Mouse (Mus musculus) cortical plate, adult 2 months (tissue): Measurements from ENCODE around the gene Flrt1. TPM values are rescaled to one million over a fixed set of nuclear protein-coding genes. Genes with fewer than 3 reads are reported as not detected.

Source experiments
- H3K27ac ChIP-seq: fragments of 200-500 bp; 2 replicates; pipeline ENCODE4 v1.5.1; 2012; ENCODE audit warnings: low read length, control low read depth, inconsistent platforms; ENCODE audit not compliant: insufficient read depth
- H3K4me1 ChIP-seq: fragments of 200-500 bp; 2 replicates; pipeline ENCODE4 v1.6.1; 2011; ENCODE audit warnings: low read length; ENCODE audit not compliant: control insufficient read depth, insufficient read depth
- H3K4me3 ChIP-seq: fragments of 200-500 bp; 2 replicates; pipeline ENCODE4 v1.5.1; 2011; ENCODE audit warnings: mild to moderate bottlenecking, low read length, control low read depth; ENCODE audit not compliant: insufficient read depth
- CTCF ChIP-seq: fragments of 200-500 bp; IDR thresholded peaks from 2 replicates; pipeline ENCODE4 v1.5.1; 2011; ENCODE audit warnings: mild to moderate bottlenecking, control low read depth, low read length; ENCODE audit not compliant: insufficient read depth; ENCODE audit errors: extremely low read depth
- POLR2A ChIP-seq: fragments of 200-500 bp; IDR thresholded peaks from 2 replicates; pipeline ENCODE4 v1.6.1; 2011; ENCODE audit warnings: mild to moderate bottlenecking, low read length, control low read depth; ENCODE audit not compliant: insufficient read depth; ENCODE audit errors: extremely low read depth
- polyA plus RNA-seq: library from polyadenylated mRNA; depleted of rRNA; stranded (reverse); fragments of >200 nt; gene quantifications from 2 replicates; pipeline ENCODE4 v1.2.3, GENCODE M21; 2012; rRNA removed

The Flrt1 gene
- 8.2 and 9.2 TPM in 2 replicates for polyA plus RNA-seq

GRCm38 (mm10) chr19:7105544-7105943 lies at the start of gene Flrt1:
Gene Flrt1, minus strand, starts transcription at chr19:7105729.
- H3K4me3 ChIP-seq, result no peak within 1 kb of the TSS
- TF ChIP-seq CTCF, result no peak
- no peak for TF ChIP-seq POLR2A
- H3K27ac ChIP-seq, result no peak within 1 kb of the TSS
- peaks cover 3% of the 10 kb centered on the region; the same call in 1 of the 2 replicates for H3K4me1 ChIP-seq

DNA sequence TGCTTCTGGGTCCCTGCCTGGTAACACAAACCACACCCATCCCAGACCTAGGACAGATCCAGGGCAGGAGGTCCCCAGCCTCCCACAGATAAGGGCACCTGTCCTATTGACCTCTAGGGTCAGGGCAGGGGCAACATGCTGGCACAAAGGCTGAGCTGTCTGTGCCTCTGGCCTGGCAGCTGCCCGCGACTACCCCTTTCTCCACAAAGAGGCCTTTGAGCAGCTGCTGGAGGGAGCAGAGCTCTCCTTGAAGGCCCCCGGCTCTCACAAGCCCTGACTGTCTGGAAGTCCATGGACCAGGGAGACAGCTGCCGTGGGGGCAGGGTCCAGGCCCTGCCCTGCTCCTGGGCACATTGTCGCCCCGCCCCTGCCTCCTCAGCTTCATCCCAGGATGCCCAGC lies 49.7 kb upstream of the Flrt1 start:
- Histone ChIP-seq H3K4me3 (no peak overlapping the region), H3K4me1 (peaks cover 15% of the 10 kb centered on the region), H3K27ac (no peak overlapping the region)
- TF ChIP-seq CTCF (no peak), POLR2A (no peak)

- peaks cover 27% of the 10 kb centered on the region for H3K4me1 ChIP-seq
- no peak overlapping the region for H3K4me3 ChIP-seq
- no peak for TF ChIP-seq POLR2A
- TF ChIP-seq CTCF, result no peak
- no peak overlapping the region for H3K27ac ChIP-seq
Measured at GRCm38 (mm10) chr19:7153232-7153631, 47.7 kb upstream of the Flrt1 start.

- Histone ChIP-seq H3K27ac (no peak overlapping the region), H3K4me1 (peaks cover 31% of the 10 kb centered on the region), H3K4me3 (no peak overlapping the region)
- no peak for TF ChIP-seq POLR2A
- no peak for TF ChIP-seq CTCF
Measured at GRCm38 (mm10) chr19:7151927-7152653, 46.6 kb upstream of the Flrt1 start.

DNA sequence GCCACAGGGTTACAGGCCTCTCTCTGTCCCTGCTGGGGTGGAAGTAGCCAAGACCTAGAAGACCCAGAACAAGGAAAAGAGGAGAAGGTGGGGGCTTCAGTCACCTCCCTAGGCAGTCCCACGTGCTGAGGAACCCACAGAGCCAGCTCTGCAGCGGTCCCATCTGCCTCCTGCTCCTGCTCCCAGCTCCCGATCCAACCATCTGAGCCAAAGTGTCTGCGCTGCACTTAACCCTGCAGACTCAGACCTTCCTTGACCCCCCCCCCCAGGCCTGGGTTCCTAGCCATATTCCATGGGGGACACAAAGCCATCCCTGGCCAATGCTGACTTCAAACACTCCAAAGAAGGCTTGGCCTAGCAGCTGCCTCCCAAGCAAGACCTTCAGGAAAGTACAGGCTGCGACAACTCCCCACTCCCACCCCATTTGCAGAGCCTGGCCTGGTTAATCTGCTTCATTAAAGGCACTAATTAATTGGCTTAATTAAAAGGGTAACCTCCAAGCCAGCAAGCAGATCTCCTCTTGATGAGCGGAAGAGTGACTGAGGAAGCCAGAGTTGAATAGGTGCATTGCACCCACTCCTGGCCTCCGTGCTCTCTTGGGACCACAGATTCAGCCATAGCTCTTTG lies 45.9 kb upstream of the Flrt1 start:
- H3K27ac ChIP-seq, result no peak overlapping the region
- H3K4me1 ChIP-seq, result peaks cover 31% of the 10 kb centered on the region

GRCm38 (mm10) chr19:7149158-7149685 lies 43.7 kb upstream of the Flrt1 start:
- no peak for TF ChIP-seq POLR2A
- no peak for TF ChIP-seq CTCF
- Histone ChIP-seq H3K27ac (no peak overlapping the region), H3K4me1 (peaks cover 29% of the 10 kb centered on the region), H3K4me3 (no peak overlapping the region)

More for the DNA sequence above, 45.9 kb upstream of the Flrt1 start:
- no peak overlapping the region for H3K4me3 ChIP-seq
- TF ChIP-seq POLR2A (no peak), CTCF (no peak)

- H3K4me3 ChIP-seq, result no peak overlapping the region
- no peak overlapping the region for H3K27ac ChIP-seq
- peaks cover 30% of the 10 kb centered on the region for H3K4me1 ChIP-seq
- TF ChIP-seq CTCF, result no peak
- no peak for TF ChIP-seq POLR2A
Measured at GRCm38 (mm10) chr19:7148541-7149085, 43.1 kb upstream of the Flrt1 start.

GRCm38 (mm10) chr19:7148096-7148495 lies 42.6 kb upstream of the Flrt1 start:
- Histone ChIP-seq H3K4me3 (no peak overlapping the region), H3K27ac (peak overlapping the region; percentile 38; the same call in 1 of the 2 replicates), H3K4me1 (peaks cover 27% of the 10 kb centered on the region)
- TF ChIP-seq CTCF (no peak), POLR2A (no peak)

DNA sequence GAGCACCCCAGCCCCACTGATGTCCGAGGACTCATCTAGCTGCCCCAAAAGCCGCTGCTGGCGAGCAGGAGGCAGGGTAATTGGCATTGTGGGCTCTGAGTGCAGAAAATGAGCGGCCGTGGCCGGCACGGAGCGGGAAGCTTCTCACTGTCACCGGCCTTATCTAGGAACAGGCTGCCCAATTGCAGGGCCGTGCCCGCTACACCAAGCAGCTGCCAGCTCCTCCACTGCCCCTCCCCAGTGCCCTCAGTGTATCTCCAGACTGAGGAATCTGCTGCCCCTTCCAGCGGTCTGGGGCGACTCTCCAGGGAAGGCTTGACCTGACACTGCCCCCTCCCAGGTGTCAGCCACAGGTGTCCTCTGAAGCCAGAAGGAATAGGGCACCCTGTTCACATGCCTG lies 40.8 kb upstream of the Flrt1 start:
- Histone ChIP-seq H3K4me1 (peaks cover 30% of the 10 kb centered on the region), H3K4me3 (no peak overlapping the region), H3K27ac (no peak overlapping the region)
- no peak for TF ChIP-seq CTCF
- no peak for TF ChIP-seq POLR2A
